41 mouse cellular contexts compared by ENCODE assay signal in the genomic region with DNA sequence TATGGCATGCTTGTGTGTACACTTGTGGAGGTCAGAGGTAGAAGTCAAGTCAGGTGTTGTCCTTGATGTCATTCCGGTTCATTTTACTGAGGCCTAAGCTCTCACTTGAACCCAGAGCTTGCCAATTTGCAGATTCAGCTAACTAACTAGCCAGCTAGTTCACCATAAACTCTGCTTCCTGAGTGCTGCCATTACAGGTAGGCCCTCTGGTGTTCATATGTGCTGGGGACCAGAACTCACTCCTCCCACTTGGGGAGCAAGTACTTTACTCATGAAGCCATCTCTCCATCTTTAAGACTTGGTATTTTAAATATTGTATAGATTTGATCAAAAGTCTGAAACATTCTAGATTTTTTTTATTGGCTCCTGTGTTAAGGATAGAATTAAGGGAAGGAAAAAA. TPM values are rescaled to one million over a fixed set of nuclear protein-coding genes. Genes with fewer than 3 reads are reported as not detected.
A peak's percentile ranks its signal among the peaks of the same experiment; 100 is the strongest.
DNase-seq lines count a peak whose midpoint lies in the region; ATAC-seq and TF ChIP-seq lines count a peak whose summit lies in the region.
"Had no signal": no experiment of that assay in that cellular context is flagged by ENCODE, and none has a peak within 500 bp of the region (broad histone marks: within the 10 kb centered on the region; RNA-seq: fewer than 3 reads in every experiment).

No protein-coding gene starts in this region.

- intact Hi-C loops in heart, adult 2 months (cut with DNase I) = no loop called here

- H3K9me3 ChIP-seq in kidney, embryonic 16.5 days (ENCODE audit: low read length) = no peaks in the 10 kb centered on the region
- H3K9me3 ChIP-seq in midbrain, postnatal 0 days (ENCODE audit: low read length) = no peaks in the 10 kb centered on the region
- no peaks in the 10 kb centered on the region for H3K9me3 ChIP-seq in midbrain, embryonic 16.5 days (replicated peaks; ENCODE audit: control insufficient read depth, low read length, poor library complexity, severe bottlenecking)
- H3K9me3 ChIP-seq in stomach, postnatal 0 days (ENCODE audit: control insufficient read depth, low read length) = no peaks in the 10 kb centered on the region
- H3K9me3 ChIP-seq: embryonic facial prominence, embryonic 10.5 days; embryonic facial prominence, embryonic 15.5 days; forebrain, embryonic 12.5 days; heart, embryonic 12.5 days; hindbrain, embryonic 15.5 days; limb, embryonic 13.5 days; liver, embryonic 13.5 days; megakaryocyte, embryonic 14.5 days; midbrain, embryonic 12.5 days had no signal

- no peak overlapping the region for H3K4me2 ChIP-seq in kidney, embryonic 16.5 days (replicated peaks; ENCODE audit: low read depth, low read length)
- H3K4me2 ChIP-seq in midbrain, postnatal 0 days (ENCODE audit: low read depth, low read length, poor library complexity, severe bottlenecking) = no peak overlapping the region
- H3K4me2 ChIP-seq in midbrain, embryonic 16.5 days (ENCODE audit: low read length) = no peak overlapping the region
- H3K4me2 ChIP-seq in stomach, postnatal 0 days (replicated peaks; ENCODE audit: low read depth) = no peak overlapping the region
- H3K4me2 ChIP-seq: embryonic facial prominence, embryonic 15.5 days; forebrain, embryonic 12.5 days; heart, embryonic 12.5 days; hindbrain, embryonic 15.5 days; limb, embryonic 13.5 days; liver, embryonic 13.5 days; lung, embryonic 14.5 days; midbrain, embryonic 12.5 days had no signal

- no peaks in the 10 kb centered on the region for H3K79me2 ChIP-seq in heart, adult 2 months (replicated peaks; ENCODE audit: control insufficient read depth, insufficient read depth, low read length)

- no peak overlapping the region for H3K9ac ChIP-seq in heart, adult 2 months (ENCODE audit: low read depth, low read length)
- H3K9ac ChIP-seq in kidney, embryonic 16.5 days (replicated peaks; ENCODE audit: low read length) = no peak overlapping the region
- H3K9ac ChIP-seq in midbrain, postnatal 0 days (replicated peaks; ENCODE audit: low read length, poor library complexity, severe bottlenecking) = no peak overlapping the region
- no peak overlapping the region for H3K9ac ChIP-seq in midbrain, embryonic 16.5 days (ENCODE audit: low read depth, low read length)
- no peak overlapping the region for H3K9ac ChIP-seq in stomach, postnatal 0 days (ENCODE audit: low read length)
- H3K9ac ChIP-seq: embryonic facial prominence, embryonic 15.5 days; forebrain, embryonic 12.5 days; heart, embryonic 12.5 days; hindbrain, embryonic 15.5 days; limb, embryonic 13.5 days; liver, embryonic 13.5 days; lung, embryonic 14.5 days; midbrain, embryonic 12.5 days had no signal

- 83% methylated on average over 1 of the region's 1 CpGs for WGBS in heart, adult 2 months
- WGBS in kidney, adult 2 months = 89% methylated on average over 1 of the region's 1 CpGs
- WGBS in kidney, embryonic 16.5 days = 84% methylated on average over 1 of the region's 1 CpGs
- 76% methylated on average over 1 of the region's 1 CpGs for WGBS in midbrain, postnatal 0 days
- WGBS in midbrain, embryonic 16.5 days = 74% methylated on average over 1 of the region's 1 CpGs
- 74% methylated on average over 1 of the region's 1 CpGs for WGBS in stomach, postnatal 0 days

- TF ChIP-seq EP300 in heart, adult 2 months (IDR thresholded peaks at IDR 0.05; ENCODE audit: insufficient read depth, low read depth, low read length) = no peak
- TF ChIP-seq EP300 in stomach, postnatal 0 days (optimal IDR thresholded peaks at IDR 0.05) = no peak

- no peak for TF ChIP-seq POLR2A in heart, adult 2 months (IDR thresholded peaks at IDR 0.05; ENCODE audit: insufficient read depth, low read depth, low read length)
- no peak for TF ChIP-seq POLR2A in kidney, adult 2 months (IDR thresholded peaks at IDR 0.05; ENCODE audit: low read depth, low read length)

- 0 out of 2 replicates have a peak, but pooled peaks cover 2% of the 10 kb centered on the region for H3K27me3 ChIP-seq in heart, adult 2 months (ENCODE audit: control insufficient read depth, insufficient read depth, low read length)
- H3K27me3 ChIP-seq in kidney, adult 2 months (replicated peaks; ENCODE audit: control insufficient read depth, insufficient read depth, low read length) = no peaks in the 10 kb centered on the region
- no peaks in the 10 kb centered on the region for H3K27me3 ChIP-seq in kidney, embryonic 16.5 days (ENCODE audit: insufficient read depth, low read length)
- H3K27me3 ChIP-seq in midbrain, postnatal 0 days (ENCODE audit: insufficient read depth, low read length) = no peaks in the 10 kb centered on the region
- no peaks in the 10 kb centered on the region for H3K27me3 ChIP-seq in midbrain, embryonic 16.5 days (ENCODE audit: control insufficient read depth, insufficient read depth, low read depth, low read length)
- no peaks in the 10 kb centered on the region for H3K27me3 ChIP-seq in stomach, postnatal 0 days (ENCODE audit: control insufficient read depth, insufficient read depth, low read length)
- H3K27me3 ChIP-seq: embryonic facial prominence, embryonic 15.5 days; forebrain, embryonic 12.5 days; heart, embryonic 12.5 days; hindbrain, embryonic 15.5 days; limb, embryonic 13.5 days; liver, embryonic 13.5 days; midbrain, embryonic 12.5 days had no signal

- no peaks in the 10 kb centered on the region for H3K4me1 ChIP-seq in heart, adult 2 months (ENCODE audit: control insufficient read depth, insufficient read depth, low read length)
- H3K4me1 ChIP-seq in kidney, adult 2 months (ENCODE audit: control insufficient read depth, insufficient read depth, low read length) = no peaks in the 10 kb centered on the region
- H3K4me1 ChIP-seq in kidney, embryonic 16.5 days (ENCODE audit: insufficient read depth, low read length) = no peaks in the 10 kb centered on the region
- H3K4me1 ChIP-seq in midbrain, postnatal 0 days (ENCODE audit: insufficient read depth, low read length) = no peaks in the 10 kb centered on the region
- H3K4me1 ChIP-seq in midbrain, embryonic 16.5 days (ENCODE audit: control insufficient read depth, insufficient read depth, low read length) = no peaks in the 10 kb centered on the region
- H3K4me1 ChIP-seq in stomach, postnatal 0 days (replicated peaks; ENCODE audit: control insufficient read depth, insufficient read depth) = no peaks in the 10 kb centered on the region
- H3K4me1 ChIP-seq: embryonic facial prominence, embryonic 10.5 days; embryonic facial prominence, embryonic 15.5 days; forebrain, embryonic 12.5 days; hindbrain, embryonic 15.5 days; limb, embryonic 13.5 days; liver, embryonic 13.5 days; megakaryocyte, embryonic 14.5 days; midbrain, embryonic 12.5 days had no signal

- no peaks in the 10 kb centered on the region for H3K36me3 ChIP-seq in heart, adult 2 months (ENCODE audit: control insufficient read depth, insufficient read depth, low read length)
- H3K36me3 ChIP-seq in kidney, adult 2 months (ENCODE audit: control insufficient read depth, insufficient read depth, low read length) = no peaks in the 10 kb centered on the region
- no peaks in the 10 kb centered on the region for H3K36me3 ChIP-seq in kidney, embryonic 16.5 days (ENCODE audit: insufficient read depth, low read length)
- H3K36me3 ChIP-seq in midbrain, postnatal 0 days (ENCODE audit: insufficient read depth, low read length) = no peaks in the 10 kb centered on the region
- no peaks in the 10 kb centered on the region for H3K36me3 ChIP-seq in midbrain, embryonic 16.5 days (ENCODE audit: control insufficient read depth, insufficient read depth, low read length)
- H3K36me3 ChIP-seq in stomach, postnatal 0 days (ENCODE audit: control insufficient read depth, insufficient read depth, low read length) = no peaks in the 10 kb centered on the region
- H3K36me3 ChIP-seq: embryonic facial prominence, embryonic 10.5 days; embryonic facial prominence, embryonic 15.5 days; forebrain, embryonic 12.5 days; heart, embryonic 12.5 days; hindbrain, embryonic 15.5 days; limb, embryonic 13.5 days; liver, embryonic 13.5 days; midbrain, embryonic 12.5 days had no signal

- TF ChIP-seq CTCF in heart, adult 2 months (IDR thresholded peaks at IDR 0.05) = peak; percentile 48
- TF ChIP-seq CTCF in kidney, adult 2 months (conservative IDR thresholded peaks at IDR 0.05; ENCODE audit: insufficient read depth, insufficient read length, low read depth, low read length) = 0 out of 2 replicates have a peak, but pooled peaks have one; percentile 16
- TF ChIP-seq CTCF in midbrain, postnatal 0 days (IDR thresholded peaks at IDR 0.05) = 0 out of 2 replicates have a peak, but pooled peaks have one; percentile 14
- peak; percentile 30 for TF ChIP-seq CTCF in stomach, postnatal 0 days (IDR thresholded peaks at IDR 0.05; ENCODE audit: low read depth)

- no peak for ATAC-seq in kidney, embryonic 16.5 days (ENCODE audit: low FRiP score, low TSS enrichment)
- ATAC-seq in midbrain, postnatal 0 days (ENCODE audit: low FRiP score) = no peak
- no peak for ATAC-seq in midbrain, embryonic 16.5 days
- ATAC-seq in stomach, postnatal 0 days (ENCODE audit: low FRiP score, low TSS enrichment) = no peak

- no peak overlapping the region for H3K4me3 ChIP-seq in heart, adult 2 months
- no peak overlapping the region for H3K4me3 ChIP-seq in kidney, adult 2 months (ENCODE audit: insufficient read depth, low read depth, low read length)
- no peak overlapping the region for H3K4me3 ChIP-seq in kidney, embryonic 16.5 days (ENCODE audit: low read length)
- H3K4me3 ChIP-seq in midbrain, postnatal 0 days (ENCODE audit: low read depth, low read length) = no peak overlapping the region
- no peak overlapping the region for H3K4me3 ChIP-seq in midbrain, embryonic 16.5 days (ENCODE audit: low read depth, low read length)
- no peak overlapping the region for H3K4me3 ChIP-seq in stomach, postnatal 0 days (ENCODE audit: low read depth, low read length)
- H3K4me3 ChIP-seq: embryonic facial prominence, embryonic 10.5 days; embryonic facial prominence, embryonic 15.5 days; forebrain, embryonic 12.5 days; heart, embryonic 12.5 days; hindbrain, embryonic 15.5 days; left cerebral cortex, adult 2 months; limb, embryonic 13.5 days; liver, embryonic 13.5 days; megakaryocyte, embryonic 14.5 days; midbrain, embryonic 12.5 days had no signal

- no peak overlapping the region for H3K27ac ChIP-seq in heart, adult 2 months
- no peak overlapping the region for H3K27ac ChIP-seq in kidney, adult 2 months (ENCODE audit: insufficient read depth, low read depth, low read length)
- H3K27ac ChIP-seq in kidney, embryonic 16.5 days (ENCODE audit: low read length) = no peak overlapping the region
- no peak overlapping the region for H3K27ac ChIP-seq in midbrain, postnatal 0 days (ENCODE audit: low read depth, low read length)
- H3K27ac ChIP-seq in midbrain, embryonic 16.5 days (ENCODE audit: low read length) = no peak overlapping the region
- no peak overlapping the region for H3K27ac ChIP-seq in stomach, postnatal 0 days (replicated peaks)
- H3K27ac ChIP-seq: embryonic facial prominence, embryonic 10.5 days; embryonic facial prominence, embryonic 15.5 days; forebrain, embryonic 12.5 days; hindbrain, embryonic 15.5 days; left cerebral cortex, adult 2 months; limb, embryonic 13.5 days; liver, embryonic 13.5 days; midbrain, embryonic 12.5 days had no signal

- no peak for DNase-seq in heart, adult 2 months
- no peak for DNase-seq in heart, adult 9 months (ENCODE audit: low spot score in 2 of 2)
- no peak for DNase-seq in kidney, adult 2 months
- no peak for DNase-seq in midbrain, postnatal 0 days (ENCODE audit: low spot score)
- no peak for DNase-seq in stomach, postnatal 0 days (ENCODE audit: low spot score)
- DNase-seq in adrenal gland, adult 18-20 months (ENCODE audit: low spot score in 2 of 2) = no peak
- DNase-seq: adrenal gland, adult 2 months; adrenal gland, postnatal 36 days; B cell, adult 2 months; cerebellum, adult 18-20 months; cerebellum, postnatal 14 days; heart, postnatal 10 days; kidney, adult 9 months; kidney, postnatal 14 days; liver, embryonic 13.5 days; lung, embryonic 14.5 days; lung, postnatal 36 days; retina, postnatal 1 day; right cerebral cortex, postnatal 14 days had no signal

RNA-seq across cellular contexts. Expression of gene Uox, which starts 13.7 kb away (rescaled TPM):
- not detected for total RNA-seq in heart, adult 2 months (2021)
- 0.50 TPM in 1 of 2 replicates, not detected in the other for polyA plus RNA-seq in heart, adult 2 months (2012; rRNA removed)
- 0.19 TPM in 1 of 2 replicates, not detected in the other for polyA plus RNA-seq in kidney, adult 2 months (2012; rRNA removed)
- 0.25 and 0.51 TPM in 2 replicates for polyA plus RNA-seq in kidney, embryonic 16.5 days (2015; fragmentation: Nextera tagmentation; extraction: Ambion mirVana)
- not detected in 2 replicates for total RNA-seq in midbrain, postnatal 0 days (2014; rRNA removed)
- 0.30 and 0.39 TPM in 2 replicates for polyA plus RNA-seq in midbrain, postnatal 0 days (2015; fragmentation: Nextera tagmentation; extraction: Ambion mirVana)
- polyA plus RNA-seq in midbrain, embryonic 16.5 days (2015; fragmentation: Nextera tagmentation; extraction: Ambion mirVana) = 0.09 TPM in 1 of 2 replicates, not detected in the other
- 0.25 and 0.29 TPM in 2 replicates for polyA plus RNA-seq in stomach, postnatal 0 days (2015; fragmentation: Nextera tagmentation; extraction: Ambion mirVana)
- under 1 TPM in 1 of 2 experiments, not detected in 1; 0.53 TPM for total RNA-seq in adrenal gland, adult 18-20 months (2021)
- total RNA-seq: heart, postnatal 10 days; hematopoietic stem cell, adult 5-6 weeks; monocyte, adult 5-6 weeks had no signal
- polyA plus RNA-seq: adrenal gland, adult 2 months; brain, embryonic 14.5 days; embryonic facial prominence, embryonic 10.5 days; forebrain, embryonic 12.5 days; intestine, embryonic 14.5 days; lung, embryonic 14.5 days; midbrain, embryonic 12.5 days; neural tube, embryonic 14.5 days; stomach, embryonic 14.5 days had no signal

RNA-seq across cellular contexts. Expression of gene Rpf1, which starts 35.3 kb away (rescaled TPM):
- total RNA-seq in heart, adult 2 months (2021) = 10 to 100 TPM; 13.0 to 15.3 TPM
- 5.8 and 12.3 TPM in 2 replicates for polyA plus RNA-seq in heart, adult 2 months (2012; rRNA removed)
- polyA plus RNA-seq in kidney, adult 2 months (2012; rRNA removed) = 9.9 and 13.6 TPM in 2 replicates
- polyA plus RNA-seq in kidney, embryonic 16.5 days (2015; fragmentation: Nextera tagmentation; extraction: Ambion mirVana) = 56.8 and 59.5 TPM in 2 replicates
- total RNA-seq in midbrain, postnatal 0 days (2014; rRNA removed) = 22.0 and 31.7 TPM in 2 replicates
- 24.7 and 26.2 TPM in 2 replicates for polyA plus RNA-seq in midbrain, postnatal 0 days (2015; fragmentation: Nextera tagmentation; extraction: Ambion mirVana)
- polyA plus RNA-seq in midbrain, embryonic 16.5 days (2015; fragmentation: Nextera tagmentation; extraction: Ambion mirVana) = 37.4 and 39.9 TPM in 2 replicates
- 30.8 and 31.2 TPM in 2 replicates for polyA plus RNA-seq in stomach, postnatal 0 days (2015; fragmentation: Nextera tagmentation; extraction: Ambion mirVana)
- total RNA-seq in adrenal gland, adult 18-20 months (2021) = 10 to 100 TPM; 23.4 to 28.9 TPM

RNA-seq across cellular contexts. Expression of gene Gng5, which starts 57.0 kb away (rescaled TPM):
- total RNA-seq in heart, adult 2 months (2021) = 100 to 1,000 TPM; 216 to 264 TPM
- polyA plus RNA-seq in heart, adult 2 months (2012; rRNA removed) = 331 and 445 TPM in 2 replicates
- 567 and 600 TPM in 2 replicates for polyA plus RNA-seq in kidney, adult 2 months (2012; rRNA removed)
- 865 and 917 TPM in 2 replicates for polyA plus RNA-seq in kidney, embryonic 16.5 days (2015; fragmentation: Nextera tagmentation; extraction: Ambion mirVana)
- total RNA-seq in midbrain, postnatal 0 days (2014; rRNA removed) = 67.5 and 85.1 TPM in 2 replicates
- 244 and 247 TPM in 2 replicates for polyA plus RNA-seq in midbrain, postnatal 0 days (2015; fragmentation: Nextera tagmentation; extraction: Ambion mirVana)
- 256 and 276 TPM in 2 replicates for polyA plus RNA-seq in midbrain, embryonic 16.5 days (2015; fragmentation: Nextera tagmentation; extraction: Ambion mirVana)
- polyA plus RNA-seq in stomach, postnatal 0 days (2015; fragmentation: Nextera tagmentation; extraction: Ambion mirVana) = 1,101 and 1,141 TPM in 2 replicates
- total RNA-seq in adrenal gland, adult 18-20 months (2021) = 100 to 1,000 TPM; 264 to 272 TPM

RNA-seq across cellular contexts. Expression of gene Spata1, which starts 57.0 kb away (rescaled TPM):
- total RNA-seq in heart, adult 2 months (2021) = 1 to 10 TPM; 1.4 to 2.3 TPM
- polyA plus RNA-seq in heart, adult 2 months (2012; rRNA removed) = 1.2 and 1.8 TPM in 2 replicates
- 0.79 and 0.89 TPM in 2 replicates for polyA plus RNA-seq in kidney, adult 2 months (2012; rRNA removed)
- polyA plus RNA-seq in kidney, embryonic 16.5 days (2015; fragmentation: Nextera tagmentation; extraction: Ambion mirVana) = 5.1 and 6.4 TPM in 2 replicates
- total RNA-seq in midbrain, postnatal 0 days (2014; rRNA removed) = 0.71 and 2.4 TPM in 2 replicates
- 3.0 and 3.1 TPM in 2 replicates for polyA plus RNA-seq in midbrain, postnatal 0 days (2015; fragmentation: Nextera tagmentation; extraction: Ambion mirVana)
- polyA plus RNA-seq in midbrain, embryonic 16.5 days (2015; fragmentation: Nextera tagmentation; extraction: Ambion mirVana) = 4.6 TPM in 2 replicates
- 1.1 and 2.4 TPM in 2 replicates for polyA plus RNA-seq in stomach, postnatal 0 days (2015; fragmentation: Nextera tagmentation; extraction: Ambion mirVana)
- 1 to 10 TPM; 2.7 to 3.3 TPM for total RNA-seq in adrenal gland, adult 18-20 months (2021)

RNA-seq across cellular contexts. Expression of gene Dnase2b, which starts 58.8 kb away (rescaled TPM):
- not detected for total RNA-seq in heart, adult 2 months (2021)
- polyA plus RNA-seq in heart, adult 2 months (2012; rRNA removed) = not detected in 2 replicates
- not detected in 2 replicates for polyA plus RNA-seq in kidney, adult 2 months (2012; rRNA removed)
- polyA plus RNA-seq in kidney, embryonic 16.5 days (2015; fragmentation: Nextera tagmentation; extraction: Ambion mirVana) = not detected in 2 replicates
- not detected in 2 replicates for total RNA-seq in midbrain, postnatal 0 days (2014; rRNA removed)
- not detected in 2 replicates for polyA plus RNA-seq in midbrain, postnatal 0 days (2015; fragmentation: Nextera tagmentation; extraction: Ambion mirVana)
- not detected in 2 replicates for polyA plus RNA-seq in midbrain, embryonic 16.5 days (2015; fragmentation: Nextera tagmentation; extraction: Ambion mirVana)
- polyA plus RNA-seq in stomach, postnatal 0 days (2015; fragmentation: Nextera tagmentation; extraction: Ambion mirVana) = not detected in 2 replicates
- total RNA-seq in adrenal gland, adult 18-20 months (2021) = not detected
- total RNA-seq: adrenal gland, adult 2 months; adrenal gland, postnatal 36 days; gastrocnemius, adult 18-20 months; heart, postnatal 10 days; hematopoietic stem cell, adult 5-6 weeks; layer of hippocampus, postnatal 10 days; left cerebral cortex, adult 2 months; left cerebral cortex, postnatal 25 days had no signal
- polyA plus RNA-seq: adrenal gland, adult 2 months; brain, embryonic 14.5 days; embryonic facial prominence, embryonic 10.5 days; forebrain, embryonic 12.5 days; frontal cortex, adult 2 months; heart, embryonic 12.5 days; hindbrain, embryonic 15.5 days; intestine, embryonic 14.5 days; limb, embryonic 13.5 days; lung, embryonic 14.5 days; midbrain, embryonic 12.5 days; neural tube, embryonic 14.5 days; small intestine, adult 2 months; stomach, embryonic 14.5 days had no signal
